Mouse (Mus musculus) G1E (cell line): ENCODE data around the gene Rbm25.

ENCODE experiments used
- CTCF ChIP-seq: IDR thresholded peaks from 2 replicates; pipeline ENCODE4 v1.5.1; 2012; ENCODE audit warnings: low read depth, low read length, inconsistent platforms, mixed read lengths
- GATA1 ChIP-seq: IDR thresholded peaks from 2 replicates; pipeline ENCODE4 v1.6.1; 2012; ENCODE audit warnings: borderline replicate concordance, low read length, inconsistent platforms, mixed read lengths
- POLR2AphosphoS5 ChIP-seq: IDR thresholded peaks from 2 replicates; pipeline ENCODE4 v1.6.1; 2012; ENCODE audit warnings: low read depth, low read length, inconsistent platforms; ENCODE audit not compliant: insufficient replicate concordance

GRCm38 (mm10) chr12:83643116-83643515 lies 12.1 kb downstream of the Rbm25 start:
- no peak for TF ChIP-seq CTCF
- TF ChIP-seq POLR2AphosphoS5: no peak
- no peak for TF ChIP-seq GATA1
